Mouse (Mus musculus) lung, postnatal 14 days (tissue): ENCODE measurements around the gene Cfap54.

Experiments used
- DNase-seq: peaks from one replicate; pipeline ENCODE4 v3.0.0; 2021

Gene Cfap54

DNA sequence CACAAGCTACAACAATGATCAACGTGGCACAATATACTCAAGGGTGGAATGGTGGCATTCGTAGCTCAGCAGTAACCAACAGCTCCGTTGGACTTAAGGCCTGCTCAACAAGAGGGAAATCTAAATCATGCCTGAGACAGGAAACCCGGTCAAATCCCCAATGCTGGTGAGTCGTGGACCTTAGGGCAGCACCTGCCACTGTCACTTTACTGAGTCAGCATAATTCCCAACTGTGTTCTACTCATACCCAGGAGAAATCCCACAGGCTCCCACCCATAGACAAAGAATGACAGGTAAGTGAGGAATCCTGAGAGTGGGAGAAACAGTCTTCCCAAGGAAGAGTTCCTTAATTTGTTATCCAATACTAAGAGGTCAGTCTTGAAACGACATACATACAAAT, 147.8 kb downstream of the Cfap54 start:
- no peak for DNase-seq

DNA sequence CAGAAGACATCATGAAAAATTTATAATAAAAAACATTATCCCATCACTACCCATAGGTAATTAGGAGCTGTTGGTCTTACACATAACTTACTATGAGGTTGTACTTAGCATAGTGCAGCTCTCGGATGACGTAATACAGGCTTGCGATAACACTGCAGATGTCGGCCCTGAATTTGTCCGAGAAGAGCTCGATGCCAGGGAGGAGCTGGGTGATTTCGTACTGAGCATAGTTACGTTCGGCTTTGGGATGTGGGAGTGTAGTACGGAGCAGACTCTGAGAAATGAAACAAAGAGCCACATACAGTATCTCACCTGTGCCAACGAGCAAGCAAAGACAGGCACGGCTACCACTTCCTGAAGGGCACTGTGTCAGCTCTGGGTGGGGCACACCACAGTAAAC, 149.0 kb downstream of the Cfap54 start:
- DNase-seq: no peak

DNA sequence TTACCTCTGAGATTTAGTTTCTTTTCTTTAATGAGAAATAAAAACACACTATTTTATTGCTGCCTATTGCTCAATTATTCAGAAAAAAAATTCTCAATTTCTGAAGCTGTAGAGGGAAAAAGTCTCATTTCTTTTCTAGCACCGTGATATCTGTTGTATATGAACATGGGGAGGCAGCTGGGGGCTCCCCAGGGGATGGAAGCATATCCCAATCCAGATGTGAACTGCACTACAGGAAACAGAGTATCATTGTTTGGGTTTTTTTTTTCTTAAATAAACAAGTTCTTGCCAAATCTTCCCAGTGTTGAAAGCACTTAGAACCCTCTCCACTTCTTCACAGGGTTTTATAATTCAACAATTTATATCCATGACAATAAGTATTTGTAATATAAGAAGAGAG, 151.4 kb downstream of the Cfap54 start:
- DNase-seq: no peak

DNA sequence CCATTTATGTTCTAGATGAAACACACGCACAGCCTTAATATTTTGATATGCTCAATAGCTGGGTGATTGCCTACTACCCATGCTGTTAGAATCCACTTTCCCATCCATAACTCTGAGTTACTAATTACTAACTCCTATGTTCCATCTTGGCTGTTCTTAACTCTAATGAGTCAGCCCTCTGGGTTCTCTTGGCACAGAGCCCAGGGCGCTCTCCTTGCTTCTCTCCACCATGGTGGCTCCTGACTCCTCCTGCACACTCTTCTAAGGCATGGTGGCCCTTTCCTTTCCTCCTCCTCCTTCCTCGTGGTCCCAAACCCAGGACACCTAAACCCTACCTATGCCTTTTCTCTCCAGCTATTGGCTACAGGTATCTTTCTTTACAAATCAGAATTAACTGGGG, 153.2 kb downstream of the Cfap54 start:
- no peak for DNase-seq

DNA sequence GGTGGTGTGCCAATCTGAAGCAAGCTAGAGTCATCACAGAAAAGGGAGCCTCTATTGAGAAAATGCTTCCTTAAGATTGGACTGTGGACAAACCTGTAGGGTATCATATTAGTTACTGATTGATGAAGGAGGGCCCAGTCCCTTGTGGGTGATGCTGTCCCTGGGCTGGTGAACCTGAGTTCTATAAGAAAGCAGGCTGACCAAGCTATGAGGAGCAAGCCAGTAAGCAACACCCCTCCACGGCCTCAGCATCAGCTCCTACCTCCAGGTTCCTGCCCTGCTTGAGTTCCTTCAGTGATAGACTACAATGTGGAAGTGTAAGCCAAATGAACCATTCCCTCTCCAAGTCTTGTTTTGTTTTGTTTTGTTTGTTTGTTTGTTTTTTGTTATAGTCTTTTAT, 162.9 kb downstream of the Cfap54 start:
- DNase-seq: no peak

DNA sequence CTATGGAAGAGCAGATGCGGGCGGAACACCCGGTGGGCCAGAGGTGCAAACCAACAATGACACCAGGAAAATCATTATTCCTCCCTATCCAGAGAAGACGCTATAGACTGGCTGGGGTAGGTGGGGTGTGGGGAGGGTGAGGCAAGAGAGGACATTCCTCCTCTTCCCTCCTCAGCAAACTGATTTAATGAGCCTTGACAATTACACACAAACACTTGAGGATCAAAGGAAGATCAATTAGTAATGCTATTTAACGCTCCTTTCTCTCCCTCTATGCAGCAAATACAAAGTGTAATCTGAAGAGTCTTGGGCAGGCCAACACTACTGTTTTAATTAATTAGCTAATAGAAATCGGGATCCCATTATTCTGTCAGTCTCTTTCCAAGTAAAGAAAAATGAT, 174.2 kb downstream of the Cfap54 start:
- no peak for DNase-seq

DNA sequence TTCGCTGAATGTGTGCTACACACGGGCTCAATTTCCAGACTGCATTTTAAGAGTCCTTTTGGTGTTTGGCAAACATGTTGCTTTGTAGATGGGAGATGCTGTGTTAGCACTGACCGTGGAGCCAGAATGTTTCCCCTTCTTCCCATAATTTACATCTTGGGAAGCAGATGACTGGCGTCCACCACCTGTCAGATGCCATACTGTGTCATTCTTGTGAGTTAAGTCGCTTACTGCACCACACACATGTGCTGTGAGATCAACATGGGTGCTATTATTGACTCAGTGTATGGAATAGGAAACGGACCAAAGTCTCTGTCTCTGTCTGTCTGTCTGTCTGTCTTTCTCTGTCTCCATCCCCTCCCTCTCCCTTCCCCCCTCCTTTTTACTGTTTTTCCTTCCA, 193.0 kb downstream of the Cfap54 start:
- no peak for DNase-seq

DNA sequence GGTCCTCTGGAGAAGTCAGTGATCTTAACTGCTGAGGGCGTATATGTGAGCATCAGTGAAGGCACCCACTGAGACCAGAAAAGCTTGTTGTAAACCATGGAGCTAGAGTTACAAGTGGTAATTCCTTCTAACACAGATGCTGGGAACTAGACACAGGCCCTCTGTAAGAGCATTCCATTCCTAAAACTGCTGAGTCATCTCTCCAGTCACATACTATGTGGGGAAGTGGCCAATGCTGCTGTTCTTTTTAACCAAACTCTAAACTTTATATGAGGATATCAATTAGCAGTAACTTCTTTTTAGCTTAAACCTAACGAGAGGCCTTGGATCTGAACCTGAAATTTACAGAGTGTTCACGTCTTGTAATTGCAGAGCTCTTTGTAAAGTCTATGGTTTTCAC, 203.4 kb downstream of the Cfap54 start:
- no peak for DNase-seq

DNA sequence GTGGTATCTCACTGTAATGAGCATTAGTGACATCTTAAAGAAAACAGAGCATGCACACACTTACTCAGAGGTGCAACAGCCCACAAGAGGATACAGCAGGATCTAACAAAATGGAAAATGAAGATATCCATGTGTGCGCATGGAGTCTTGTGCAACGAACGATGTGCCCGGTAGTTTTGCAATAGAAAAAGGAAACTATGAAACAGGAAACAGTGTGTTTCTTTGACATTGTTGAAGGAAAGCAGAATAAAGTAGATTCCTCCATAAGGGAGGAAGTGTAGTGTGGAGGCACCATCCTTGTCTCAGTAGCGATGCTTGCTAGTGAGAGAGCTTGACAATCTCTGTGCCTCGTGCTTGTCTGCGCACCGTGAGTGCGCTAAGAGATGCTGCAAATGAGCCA, 240.4 kb downstream of the Cfap54 start:
- DNase-seq: no peak

DNA sequence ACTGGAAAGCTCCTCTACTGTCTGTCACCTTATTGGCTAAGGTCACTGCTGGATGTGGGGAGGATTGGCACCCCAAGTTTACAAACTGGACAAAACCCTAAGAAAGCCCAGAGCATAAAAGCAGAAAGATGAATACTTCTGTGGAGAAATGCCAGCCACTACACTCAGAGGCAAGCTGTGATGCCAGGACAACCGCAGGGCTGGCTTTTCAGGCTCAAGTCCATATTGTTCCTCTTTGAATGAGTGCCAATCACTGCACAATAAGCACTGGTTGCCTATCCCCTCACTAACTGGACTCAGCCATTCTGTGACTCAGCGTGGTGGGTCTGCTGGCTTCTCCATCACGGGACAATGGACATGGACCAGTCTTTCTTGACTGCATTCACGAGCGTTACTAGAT, 243.8 kb downstream of the Cfap54 start:
- DNase-seq: no peak

DNA sequence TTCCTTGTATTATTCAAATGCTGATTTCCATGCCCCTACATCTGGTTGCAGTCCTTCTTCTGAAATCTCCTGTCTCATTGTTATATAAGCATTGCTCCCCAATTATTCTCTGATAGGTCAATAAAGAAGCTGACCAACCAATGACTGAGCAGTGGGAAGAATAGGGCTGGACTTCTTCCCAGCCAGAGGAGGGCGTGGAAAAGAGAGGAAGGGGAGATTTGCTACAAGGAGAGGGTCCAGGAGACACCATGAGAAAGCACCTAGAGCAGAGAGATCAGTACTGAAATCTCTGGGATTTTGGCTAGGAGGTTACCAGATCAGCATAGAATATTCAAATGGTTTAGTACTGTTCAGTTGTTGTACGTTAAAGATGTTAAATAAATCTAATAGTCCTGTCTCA, 244.4 kb downstream of the Cfap54 start:
- no peak for DNase-seq

DNA sequence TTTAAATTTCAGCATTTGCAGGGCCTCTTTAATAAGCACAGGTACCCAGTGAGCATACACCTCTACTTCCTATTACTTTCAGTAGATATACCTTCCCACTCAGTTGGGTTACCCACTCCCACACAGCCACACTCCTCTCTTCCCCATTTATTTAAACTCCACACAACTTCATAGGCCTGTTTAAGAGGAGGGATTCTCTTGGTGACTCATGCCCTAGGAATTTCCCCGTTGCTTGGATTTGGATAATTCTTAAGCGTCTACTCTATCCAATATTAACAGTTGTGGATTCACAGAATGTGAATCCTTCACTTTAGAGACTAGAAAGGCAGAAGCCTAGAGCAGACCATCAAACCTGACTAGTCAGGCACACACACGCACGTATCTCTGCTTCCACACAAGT, 259.9 kb downstream of the Cfap54 start:
- no peak for DNase-seq

DNA sequence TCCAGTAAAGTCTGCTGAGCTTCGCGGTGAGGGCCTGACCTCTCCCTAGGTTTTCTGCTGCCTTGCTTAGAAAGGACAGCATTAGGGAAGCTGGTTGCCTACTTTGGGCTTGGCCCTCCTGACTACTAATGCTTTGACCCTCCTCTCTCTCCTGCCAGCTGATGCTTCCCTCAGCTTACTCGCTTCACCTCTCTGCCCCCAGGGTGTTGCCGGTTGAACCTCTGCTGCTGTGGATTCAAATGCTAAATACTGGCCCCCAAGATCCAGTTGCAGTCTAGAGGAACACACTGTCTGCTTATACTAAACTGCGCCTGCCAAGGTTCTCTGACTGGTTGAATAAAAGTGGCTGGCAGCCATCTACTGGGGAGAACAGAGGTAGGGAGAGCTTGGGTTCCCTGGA, 263.2 kb downstream of the Cfap54 start:
- no peak for DNase-seq

DNA sequence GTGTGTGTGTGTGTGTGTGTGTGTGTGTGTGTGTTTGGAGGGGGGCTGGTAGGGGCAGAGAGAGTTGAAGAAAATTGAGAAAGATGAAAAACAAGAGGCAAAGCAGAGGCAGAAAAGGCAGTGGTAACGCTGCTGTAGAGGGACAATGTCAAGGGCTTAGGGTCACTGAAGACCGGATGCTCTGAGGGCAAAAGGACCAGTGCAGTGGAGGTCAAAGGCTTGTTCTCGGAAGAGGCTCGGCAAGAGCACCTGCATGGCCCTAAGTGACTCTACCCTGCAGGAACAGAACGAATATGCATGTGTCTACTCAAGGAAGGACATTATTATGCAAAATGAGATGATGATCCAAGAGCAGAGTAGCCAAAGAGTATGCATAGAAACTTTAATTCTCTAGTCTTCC, 264.5 kb downstream of the Cfap54 start:
- no peak for DNase-seq

DNA sequence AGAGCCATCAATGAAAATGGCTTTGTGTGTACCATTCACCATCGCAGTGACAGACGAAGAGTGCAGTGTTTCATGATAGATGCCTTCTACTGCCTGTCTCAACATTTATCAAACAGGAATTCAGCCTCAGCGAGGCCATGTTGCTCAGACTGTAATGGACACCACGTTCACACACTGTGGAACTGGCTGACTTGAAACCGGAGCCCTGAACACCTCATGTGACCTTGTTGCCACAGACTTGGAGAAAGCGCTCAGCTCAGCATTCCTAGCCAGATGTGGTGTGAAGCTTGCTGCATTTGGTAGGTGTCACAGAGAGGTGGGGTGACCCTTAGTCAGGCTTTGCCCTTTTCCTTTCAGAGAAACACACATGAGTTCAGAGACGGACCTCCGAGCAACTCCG, 270.5 kb downstream of the Cfap54 start:
- no peak for DNase-seq

DNA sequence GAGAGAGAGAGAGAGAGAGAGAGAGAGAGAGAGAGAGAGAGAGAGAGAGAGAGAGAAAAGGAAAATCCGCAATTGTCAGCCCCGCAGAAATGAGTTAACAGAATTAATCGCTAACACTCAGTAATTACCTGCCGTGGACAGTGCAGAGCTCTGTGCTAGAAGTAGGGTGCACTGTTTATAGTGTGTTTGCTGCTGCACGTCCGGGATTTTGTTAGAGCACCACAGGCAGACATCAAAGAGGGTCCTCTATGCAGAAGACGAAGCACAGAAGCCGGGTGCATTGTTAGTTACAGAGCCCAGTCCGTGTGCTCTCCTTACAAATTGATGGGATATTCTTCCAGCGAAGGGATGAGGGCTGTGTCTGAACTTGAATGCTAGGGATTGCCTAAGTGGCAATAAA, 289.5 kb downstream of the Cfap54 start:
- DNase-seq: no peak

DNA sequence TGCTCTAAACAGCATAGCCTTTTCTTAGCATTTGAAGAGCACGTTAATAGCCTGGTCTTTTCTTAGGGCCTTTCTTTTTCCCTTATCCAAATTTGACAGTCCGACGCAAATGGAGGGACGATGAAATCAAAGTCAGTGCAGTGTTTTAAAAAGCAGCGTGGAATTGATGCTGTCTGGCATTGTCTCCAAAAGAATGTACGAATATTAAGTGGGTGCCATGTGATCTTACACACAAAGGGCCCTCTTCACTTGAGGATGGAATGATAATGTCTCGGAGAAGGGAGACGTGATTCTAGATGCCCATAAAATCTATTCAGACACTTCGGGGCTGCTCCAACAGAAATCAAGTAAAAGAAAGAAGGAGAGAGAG, 289.9 kb downstream of the Cfap54 start:
- DNase-seq: no peak

DNA sequence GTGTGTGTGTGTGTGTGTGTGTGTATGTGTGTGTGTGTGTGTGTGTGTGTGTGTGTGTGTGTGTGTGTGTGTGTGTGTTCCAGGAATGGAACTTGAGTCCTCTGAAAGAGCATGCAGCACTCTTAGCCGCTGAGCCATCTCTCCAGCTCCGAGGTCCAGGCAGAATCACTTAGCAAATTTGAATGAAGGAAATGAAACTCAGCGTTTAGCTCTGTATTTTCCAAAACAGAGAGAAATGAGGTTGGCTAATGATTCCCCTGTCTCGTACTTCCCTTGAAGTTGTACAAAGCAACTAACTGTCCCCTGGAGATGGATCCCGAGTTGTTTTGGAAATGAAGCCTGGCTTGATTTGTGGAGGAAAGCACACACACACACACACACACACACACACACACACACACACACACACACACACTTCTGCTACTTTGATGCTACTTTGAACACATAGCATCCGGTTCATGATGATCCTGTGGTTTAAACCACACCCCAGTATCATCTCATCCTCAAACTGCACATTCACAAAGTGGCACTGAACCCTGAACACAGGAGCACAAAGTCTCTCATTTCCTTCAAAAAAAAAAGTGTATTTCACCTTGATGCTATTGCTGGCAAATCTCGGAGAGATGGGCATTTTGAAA, 290.4 kb downstream of the Cfap54 start:
- DNase-seq: no peak

DNA sequence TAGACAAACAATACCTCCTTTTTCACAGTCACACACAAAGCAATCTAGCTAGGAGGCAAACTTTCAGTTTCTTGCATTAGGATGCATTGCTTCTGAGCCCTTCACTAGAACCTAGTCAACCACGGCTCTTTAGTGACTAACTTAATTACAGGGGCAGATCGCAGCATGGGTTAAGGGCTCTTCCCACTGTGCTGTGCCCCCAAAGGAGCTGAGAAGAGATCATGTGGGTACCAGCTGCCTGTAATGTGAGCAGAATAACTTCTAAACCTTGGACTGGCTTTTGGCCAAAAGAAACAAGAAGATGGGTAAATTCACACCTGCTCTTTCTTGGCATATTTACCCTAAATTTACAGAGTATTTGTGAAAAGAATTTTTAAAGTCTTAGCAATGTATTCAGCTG, 291.2 kb downstream of the Cfap54 start:
- no peak for DNase-seq

DNA sequence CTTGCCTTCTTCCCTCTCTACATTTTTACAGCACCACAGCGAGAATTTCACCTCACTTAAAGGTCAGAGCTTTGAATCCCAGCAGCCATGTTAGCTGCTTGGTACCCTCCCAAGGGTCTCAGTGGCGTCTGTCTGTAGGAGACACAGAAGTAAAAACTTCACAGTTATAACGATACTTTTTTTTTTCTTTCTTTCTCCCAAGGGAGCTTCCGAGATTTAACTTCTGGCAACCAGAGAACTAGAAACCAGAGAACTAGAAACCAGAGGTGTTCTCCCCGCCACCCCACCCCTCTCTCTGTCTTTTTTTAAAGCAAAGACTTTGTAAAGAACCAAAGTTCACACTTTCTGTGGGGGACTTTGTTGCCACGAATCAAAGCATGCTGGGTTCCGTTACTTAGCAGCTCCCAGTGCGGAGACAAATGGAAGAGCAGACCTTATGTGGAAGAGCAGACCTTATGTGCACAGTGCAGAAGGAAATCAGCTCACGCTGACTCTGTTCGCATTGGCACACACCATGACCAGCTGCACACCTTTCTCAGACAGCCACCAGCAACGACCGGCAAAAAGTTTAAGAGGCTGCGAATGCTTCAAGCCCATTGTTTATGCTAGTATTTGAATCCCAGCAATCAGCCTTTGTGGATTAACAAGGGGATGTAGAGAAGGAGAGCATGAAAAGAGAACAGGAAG, 292.9 kb downstream of the Cfap54 start:
- no peak for DNase-seq

DNA sequence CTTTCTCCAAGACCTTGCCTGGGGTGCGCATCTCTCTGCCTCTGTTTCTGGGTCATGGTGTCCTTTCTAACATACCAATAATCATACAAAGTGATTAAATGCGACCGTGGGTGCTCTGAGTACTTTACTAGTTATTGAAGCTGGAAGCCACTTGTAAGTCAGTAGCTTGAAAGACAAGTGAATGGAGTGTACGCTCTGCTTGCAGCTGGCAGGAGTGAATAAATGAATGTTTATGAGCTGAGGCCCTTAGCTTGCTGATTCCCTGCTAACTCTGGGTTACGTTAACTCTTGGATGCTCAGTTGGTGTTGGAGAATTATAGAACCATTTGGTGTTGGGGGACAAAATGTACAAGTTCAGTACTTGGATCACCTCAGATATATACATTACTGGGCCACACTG, 298.7 kb downstream of the Cfap54 start:
- no peak for DNase-seq

DNA sequence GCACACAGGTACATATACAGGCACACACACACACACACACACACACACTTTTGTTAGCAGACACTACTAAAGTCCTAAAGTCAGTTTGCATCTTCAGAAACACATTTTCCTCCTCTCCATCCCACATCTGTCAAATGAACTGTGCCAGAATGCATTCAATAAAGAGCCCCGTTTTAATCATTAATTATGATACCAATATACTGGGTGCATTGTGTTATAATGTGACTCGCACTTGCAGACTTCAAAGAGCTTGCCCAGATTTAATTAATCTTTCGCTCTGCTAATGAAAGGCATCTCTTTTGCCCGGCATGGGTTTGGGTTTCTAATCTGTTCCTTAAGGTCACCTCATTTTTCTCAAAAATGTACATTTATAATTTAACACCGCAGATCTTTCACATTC, 327.1 kb downstream of the Cfap54 start:
- DNase-seq: no peak

DNA sequence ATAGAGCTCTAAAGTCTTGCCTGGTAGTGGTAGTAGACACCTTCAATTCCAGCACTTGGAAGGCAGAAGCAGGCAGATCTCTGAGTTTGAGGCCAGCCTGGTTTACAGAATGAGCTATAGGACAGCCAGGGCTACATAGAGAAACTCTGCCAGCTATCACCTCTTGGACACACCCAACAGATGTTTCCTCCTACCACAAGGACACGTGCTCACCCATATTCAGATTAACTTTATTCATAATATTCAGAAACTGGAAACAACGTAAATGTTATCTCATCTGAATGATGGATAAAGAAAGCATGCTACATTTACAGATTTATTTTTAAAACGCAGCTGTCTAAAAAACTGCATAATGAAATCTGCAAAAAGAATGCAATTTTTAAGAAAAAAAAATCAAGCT, 351.1 kb downstream of the Cfap54 start:
- no peak for DNase-seq

DNA sequence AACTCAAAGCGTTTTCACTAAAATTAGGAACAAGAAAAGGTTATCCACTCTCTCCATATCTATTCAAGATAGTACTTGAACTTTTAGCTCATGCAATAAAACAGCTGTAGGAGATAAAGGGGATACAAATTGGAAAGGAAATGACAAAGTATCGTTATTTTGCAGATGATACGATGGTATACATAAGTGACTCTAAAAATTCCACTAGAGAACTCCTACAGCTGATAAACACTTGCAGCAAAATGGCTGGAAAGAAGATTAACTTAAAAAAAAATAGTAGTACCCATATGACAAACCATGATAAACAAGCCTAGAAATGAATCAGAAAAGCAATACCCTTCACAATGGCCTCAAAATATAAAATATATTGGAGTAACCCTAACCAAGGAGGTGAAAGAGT, 352.7 kb downstream of the Cfap54 start:
- DNase-seq: no peak
